Mouse (Mus musculus) lung, postnatal 0 days (tissue): Measurements from ENCODE around the gene Sdccag8.

ENCODE experiments used
- CTCF ChIP-seq: IDR thresholded peaks from 2 replicates; pipeline ENCODE4 v1.5.1; 2016; ENCODE audit warnings: antibody characterized with exemption, mild to moderate bottlenecking
- EP300 ChIP-seq: IDR thresholded peaks from 2 replicates; pipeline ENCODE4 v1.6.1; 2016; ENCODE audit warnings: antibody characterized with exemption, mild to moderate bottlenecking, control low read depth

DNA sequence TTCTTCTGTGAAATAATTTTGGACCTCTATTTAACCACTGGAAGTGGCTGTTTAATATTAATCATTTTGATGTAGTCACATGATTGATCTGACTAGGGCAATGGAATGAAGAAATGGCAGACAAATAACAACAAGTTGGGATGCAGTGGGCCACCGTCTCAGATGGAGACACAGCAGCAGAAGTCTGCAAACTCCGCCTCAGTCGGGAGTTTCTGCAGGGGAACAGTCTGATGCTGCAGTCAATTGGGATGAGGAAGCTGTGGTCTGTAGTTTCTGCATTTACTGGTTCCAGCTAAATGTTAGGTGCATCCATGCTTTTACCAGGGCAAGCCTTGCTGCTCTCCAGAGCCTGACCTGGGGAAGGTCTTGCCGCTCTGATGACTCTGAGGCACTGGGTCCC lies 2.3 kb downstream of the Sdccag8 start:
- TF ChIP-seq CTCF (no peak), EP300 (no peak)
